Mouse (Mus musculus) layer of hippocampus, postnatal 10 days (tissue): ENCODE measurements around the gene Actg1. TPM values are rescaled to one million over a fixed set of nuclear protein-coding genes. Genes with fewer than 3 reads are reported as not detected.
A peak's percentile ranks its signal among the peaks of the same experiment; 100 is the strongest.

Experiments
- DNase-seq, 2 experiments: peaks; one replicate each; pipeline ENCODE4 v3.0.0; 2021; ENCODE audit warnings: low spot score in 2 of 2
- total RNA-seq, 2 experiments: library from RNA; stranded (reverse); gene quantifications; 2 replicates each; pipeline ENCODE4 v1.2.3; 2021

The Actg1 gene
- total RNA-seq, 2 experiments from 2014 or later = 2,523 to 2,576 TPM

GRCm38 (mm10) chr11:120347301-120347700, 1.0 kb downstream of the Actg1 start:
- peak; percentile 8 to 35 for DNase-seq

GRCm38 (mm10) chr11:120346383-120347034, 1.8 kb downstream of the Actg1 start:
- DNase-seq = peak in 1 of 2 experiments; percentile 23

- peak; percentile 11 to 30 for DNase-seq
These were observed 3.2 kb downstream of the Actg1 start for GRCm38 (mm10) chr11:120345067-120345681.

- DNase-seq = peak in 1 of 2 experiments; percentile 15
These were observed 3.9 kb downstream of the Actg1 start for GRCm38 (mm10) chr11:120344310-120344920.

- DNase-seq = peak in 1 of 2 experiments; percentile 14
These were observed 4.6 kb downstream of the Actg1 start for GRCm38 (mm10) chr11:120343519-120344309.

GRCm38 (mm10) chr11:120342656-120343160, 5.6 kb downstream of the Actg1 start:
- DNase-seq = no peak

- no peak for DNase-seq
These were observed 6.7 kb downstream of the Actg1 start for GRCm38 (mm10) chr11:120341661-120342060.

GRCm38 (mm10) chr11:120339978-120340513, 8.3 kb downstream of the Actg1 start:
- DNase-seq = no peak

- no peak for DNase-seq
These were observed 9.6 kb downstream of the Actg1 start for GRCm38 (mm10) chr11:120338786-120339185.

- DNase-seq = no peak
These were observed 10.9 kb downstream of the Actg1 start for GRCm38 (mm10) chr11:120337447-120337846.

- no peak for DNase-seq
These were observed 12.8 kb downstream of the Actg1 start for GRCm38 (mm10) chr11:120335431-120336021.

- no peak for DNase-seq
These were observed 28.2 kb downstream of the Actg1 start for GRCm38 (mm10) chr11:120320156-120320555.

- DNase-seq = no peak
These were observed 29.0 kb downstream of the Actg1 start for GRCm38 (mm10) chr11:120319310-120319709.

- DNase-seq = no peak
These were observed 30.9 kb downstream of the Actg1 start for GRCm38 (mm10) chr11:120317456-120317855.

GRCm38 (mm10) chr11:120316690-120317254, 31.6 kb downstream of the Actg1 start:
- DNase-seq = no peak

- DNase-seq = peak; percentile 87 to 90
These were observed 32.3 kb downstream of the Actg1 start for GRCm38 (mm10) chr11:120315832-120316689.

GRCm38 (mm10) chr11:120315416-120315761, 33.0 kb downstream of the Actg1 start:
- no peak for DNase-seq

GRCm38 (mm10) chr11:120314721-120315415, 33.5 kb downstream of the Actg1 start:
- no peak for DNase-seq
